Mouse (Mus musculus): ENCODE results near the gene Olfr578. TPM values are rescaled to one million over a fixed set of nuclear protein-coding genes. Genes with fewer than 3 reads are reported as not detected.

The Olfr578 gene
- not detected in 2 replicates for polyA plus RNA-seq (2011; ENCODE audit: insufficient read depth, insufficient read length, low read depth, missing spikeins)

- H3K27me3 ChIP-seq (ENCODE audit: control insufficient read depth, insufficient read depth, low read length, poor library complexity, severe bottlenecking): no peaks in the 10 kb centered on the region
- H3K4me1 ChIP-seq (ENCODE audit: control insufficient read depth, insufficient read depth, low read length): no peaks in the 10 kb centered on the region
- H3K27ac ChIP-seq (ENCODE audit: insufficient read depth, low read length): no peak within 1 kb of the TSS
- no peaks in the 10 kb centered on the region for H3K36me3 ChIP-seq (ENCODE audit: control insufficient read depth, insufficient read depth, low read length, poor library complexity, severe bottlenecking)
- no peak for TF ChIP-seq POLR2A (IDR thresholded peaks at IDR 0.05; ENCODE audit: insufficient read depth, low read length)
- no peaks in the 10 kb centered on the region for H3K9me3 ChIP-seq (replicated peaks; ENCODE audit: control insufficient read depth, insufficient read depth, low read length, poor library complexity, severe bottlenecking)
- no peak within 1 kb of the TSS for H3K4me3 ChIP-seq (ENCODE audit: low read depth, low read length)
- H3K9ac ChIP-seq (ENCODE audit: low read depth, poor library complexity, severe bottlenecking): no peak within 1 kb of the TSS
These were observed at the start of gene Olfr578 for GRCm38 (mm10) chr7:102989224-102989623. Olfr578 (minus strand) TSS chr7:102989324.

GRCm38 (mm10) chr7:103037724-103038123, 48.6 kb upstream of the Olfr578 start, which contains the start of gene Olfr582:
Olfr582 (plus strand) TSS chr7:103038024.
- Histone ChIP-seq H3K27me3 (ENCODE audit: control insufficient read depth, insufficient read depth, low read length, poor library complexity, severe bottlenecking) (no peaks in the 10 kb centered on the region), H3K9ac (ENCODE audit: low read depth, poor library complexity, severe bottlenecking) (no peak within 1 kb of the TSS), H3K9me3 (replicated peaks; ENCODE audit: control insufficient read depth, insufficient read depth, low read length, poor library complexity, severe bottlenecking) (no peaks in the 10 kb centered on the region), H3K4me1 (ENCODE audit: control insufficient read depth, insufficient read depth, low read length) (no peaks in the 10 kb centered on the region), H3K4me3 (ENCODE audit: low read depth, low read length) (no peak within 1 kb of the TSS), H3K36me3 (ENCODE audit: control insufficient read depth, insufficient read depth, low read length, poor library complexity, severe bottlenecking) (no peaks in the 10 kb centered on the region), H3K27ac (ENCODE audit: insufficient read depth, low read length) (no peak within 1 kb of the TSS)
- TF ChIP-seq EP300 (IDR thresholded peaks at IDR 0.05; ENCODE audit: insufficient read depth, low read depth, low read length): no peak
- no peak for TF ChIP-seq POLR2A (IDR thresholded peaks at IDR 0.05; ENCODE audit: insufficient read depth, low read length)
- no peak for TF ChIP-seq CTCF (IDR thresholded peaks at IDR 0.05; ENCODE audit: low read depth, low read length)

- H3K4me3 ChIP-seq (ENCODE audit: low read depth, low read length): no peak within 1 kb of the TSS
- H3K4me1 ChIP-seq (ENCODE audit: control insufficient read depth, insufficient read depth, low read length): no peaks in the 10 kb centered on the region
- no peak within 1 kb of the TSS for H3K27ac ChIP-seq (ENCODE audit: insufficient read depth, low read length)
- H3K9me3 ChIP-seq (replicated peaks; ENCODE audit: control insufficient read depth, insufficient read depth, low read length, poor library complexity, severe bottlenecking): no peaks in the 10 kb centered on the region
- H3K36me3 ChIP-seq (ENCODE audit: control insufficient read depth, insufficient read depth, low read length, poor library complexity, severe bottlenecking): no peaks in the 10 kb centered on the region
- H3K27me3 ChIP-seq (ENCODE audit: control insufficient read depth, insufficient read depth, low read length, poor library complexity, severe bottlenecking): no peaks in the 10 kb centered on the region
- no peak within 1 kb of the TSS for H3K9ac ChIP-seq (ENCODE audit: low read depth, poor library complexity, severe bottlenecking)
- TF ChIP-seq EP300 (IDR thresholded peaks at IDR 0.05; ENCODE audit: insufficient read depth, low read depth, low read length) (no peak), CTCF (IDR thresholded peaks at IDR 0.05; ENCODE audit: low read depth, low read length) (no peak), POLR2A (IDR thresholded peaks at IDR 0.05; ENCODE audit: insufficient read depth, low read length) (no peak)
These were observed 13.3 kb downstream of the Olfr578 start, which contains the start of gene Olfr577 for GRCm38 (mm10) chr7:102975843-102976242. Olfr577 (minus strand) TSS chr7:102975943.

GRCm38 (mm10) chr7:102974399-102974798, 14.7 kb downstream of the Olfr578 start:
- no peaks in the 10 kb centered on the region for H3K4me1 ChIP-seq (ENCODE audit: control insufficient read depth, insufficient read depth, low read length)
- H3K27ac ChIP-seq (ENCODE audit: insufficient read depth, low read length): no peak overlapping the region
- H3K9ac ChIP-seq (ENCODE audit: low read depth, poor library complexity, severe bottlenecking): no peak overlapping the region
- no peak for TF ChIP-seq POLR2A (IDR thresholded peaks at IDR 0.05; ENCODE audit: insufficient read depth, low read length)
- no peak for TF ChIP-seq CTCF (IDR thresholded peaks at IDR 0.05; ENCODE audit: low read depth, low read length)
- no peak for TF ChIP-seq EP300 (IDR thresholded peaks at IDR 0.05; ENCODE audit: insufficient read depth, low read depth, low read length)
- no peaks in the 10 kb centered on the region for H3K9me3 ChIP-seq (replicated peaks; ENCODE audit: control insufficient read depth, insufficient read depth, low read length, poor library complexity, severe bottlenecking)
- H3K36me3 ChIP-seq (ENCODE audit: control insufficient read depth, insufficient read depth, low read length, poor library complexity, severe bottlenecking): no peaks in the 10 kb centered on the region
- no peaks in the 10 kb centered on the region for H3K27me3 ChIP-seq (ENCODE audit: control insufficient read depth, insufficient read depth, low read length, poor library complexity, severe bottlenecking)
- H3K4me3 ChIP-seq (ENCODE audit: low read depth, low read length): no peak overlapping the region

- Histone ChIP-seq H3K27me3 (ENCODE audit: control insufficient read depth, insufficient read depth, low read length, poor library complexity, severe bottlenecking) (peaks cover 2% of the 10 kb centered on the region; the same call in 1 of the 2 replicates), H3K36me3 (ENCODE audit: control insufficient read depth, insufficient read depth, low read length, poor library complexity, severe bottlenecking) (no peaks in the 10 kb centered on the region), H3K9ac (ENCODE audit: low read depth, poor library complexity, severe bottlenecking) (no peak within 1 kb of the TSS), H3K9me3 (replicated peaks; ENCODE audit: control insufficient read depth, insufficient read depth, low read length, poor library complexity, severe bottlenecking) (no peaks in the 10 kb centered on the region), H3K4me3 (ENCODE audit: low read depth, low read length) (no peak within 1 kb of the TSS), H3K27ac (ENCODE audit: insufficient read depth, low read length) (no peak within 1 kb of the TSS), H3K4me1 (ENCODE audit: control insufficient read depth, insufficient read depth, low read length) (no peaks in the 10 kb centered on the region)
- TF ChIP-seq CTCF (IDR thresholded peaks at IDR 0.05; ENCODE audit: low read depth, low read length) (no peak), POLR2A (IDR thresholded peaks at IDR 0.05; ENCODE audit: insufficient read depth, low read length) (no peak), EP300 (IDR thresholded peaks at IDR 0.05; ENCODE audit: insufficient read depth, low read depth, low read length) (no peak)
These were observed 26.8 kb downstream of the Olfr578 start, which contains the start of gene Olfr576 for GRCm38 (mm10) chr7:102962360-102962759. Olfr576 (plus strand) TSS chr7:102962660.

- Histone ChIP-seq H3K4me1 (ENCODE audit: control insufficient read depth, insufficient read depth, low read length) (no peaks in the 10 kb centered on the region), H3K9ac (ENCODE audit: low read depth, poor library complexity, severe bottlenecking) (no peak within 1 kb of the TSS), H3K9me3 (replicated peaks; ENCODE audit: control insufficient read depth, insufficient read depth, low read length, poor library complexity, severe bottlenecking) (no peaks in the 10 kb centered on the region), H3K27ac (ENCODE audit: insufficient read depth, low read length) (no peak within 1 kb of the TSS), H3K36me3 (ENCODE audit: control insufficient read depth, insufficient read depth, low read length, poor library complexity, severe bottlenecking) (no peaks in the 10 kb centered on the region), H3K27me3 (ENCODE audit: control insufficient read depth, insufficient read depth, low read length, poor library complexity, severe bottlenecking) (no peaks in the 10 kb centered on the region), H3K4me3 (ENCODE audit: low read depth, low read length) (no peak within 1 kb of the TSS)
- TF ChIP-seq CTCF (IDR thresholded peaks at IDR 0.05; ENCODE audit: low read depth, low read length) (no peak), EP300 (IDR thresholded peaks at IDR 0.05; ENCODE audit: insufficient read depth, low read depth, low read length) (no peak), POLR2A (IDR thresholded peaks at IDR 0.05; ENCODE audit: insufficient read depth, low read length) (no peak)
These were observed 30.5 kb downstream of the Olfr578 start, which contains the start of gene Olfr575 for GRCm38 (mm10) chr7:102958593-102958992. Olfr575 (minus strand) TSS chr7:102958775.

Measured in ES-Bruce4 (cell line).